Mouse (Mus musculus) right cerebral cortex, postnatal 4 days (tissue): ENCODE results near the gene Casz1.

ENCODE experiments used
- DNase-seq: peaks from one replicate; pipeline ENCODE4 v3.0.0-alpha.2; 2022

The Casz1 gene

GRCm38 (mm10) chr4:148974833-148975232 is 170.6 kb downstream of the Casz1 start:
- no peak for DNase-seq

- no peak for DNase-seq
Observed at GRCm38 (mm10) chr4:148978221-148978855, 174.1 kb downstream of the Casz1 start.

- DNase-seq = no peak
Observed at GRCm38 (mm10) chr4:148978926-148979325, 174.7 kb downstream of the Casz1 start.

GRCm38 (mm10) chr4:148979837-148980236 is 175.6 kb downstream of the Casz1 start:
- no peak for DNase-seq

GRCm38 (mm10) chr4:148982274-148982673 is 178.0 kb downstream of the Casz1 start:
- no peak for DNase-seq

- no peak for DNase-seq
Observed at GRCm38 (mm10) chr4:148984701-148985540, 180.7 kb downstream of the Casz1 start.

GRCm38 (mm10) chr4:148985541-148986476 is 181.6 kb downstream of the Casz1 start:
- DNase-seq = no peak

- no peak for DNase-seq
Observed at GRCm38 (mm10) chr4:148990038-148990437, 185.8 kb downstream of the Casz1 start.

- no peak for DNase-seq
Observed at GRCm38 (mm10) chr4:148993948-148994347, 189.7 kb downstream of the Casz1 start.

- no peak for DNase-seq
Observed at GRCm38 (mm10) chr4:149000746-149001145, 196.5 kb downstream of the Casz1 start.

- DNase-seq = no peak
Observed at GRCm38 (mm10) chr4:149001515-149001914, 197.3 kb downstream of the Casz1 start.

- no peak for DNase-seq
Observed at GRCm38 (mm10) chr4:149002441-149003093, 198.3 kb downstream of the Casz1 start.
